Mouse (Mus musculus): Measurements from ENCODE around the gene Gm5129. TPM values are rescaled to one million over a fixed set of nuclear protein-coding genes. Genes with fewer than 3 reads are reported as not detected.
A peak's percentile ranks its signal among the peaks of the same experiment; 100 is the strongest.
"Not testable (repeated sequence)": the region's sequence is repeated elsewhere in the genome, so short reads cannot be mapped to it uniquely, and the experiment has no call there.

The Gm5129 gene
- polyA plus RNA-seq (2015; fragmentation: Nextera tagmentation; extraction: Ambion mirVana), result not detected in 2 replicates

GRCm38 (mm10) chr5:29735557-29736061 lies at the start of gene Gm5129, which contains the start of gene Dnajb6:
Gene Gm5129, minus strand, starts transcription at chr5:29735936.
Gene Dnajb6, plus strand, starts transcription at chr5:29735688.
- peak; percentile 95 for DNase-seq (ENCODE audit: low spot score)

GRCm38 (mm10) chr5:29784906-29785305 lies 49.2 kb upstream of the Gm5129 start:
- not testable (repeated sequence) for DNase-seq (ENCODE audit: low spot score)

- DNase-seq (ENCODE audit: low spot score), result no peak
These were observed 46.5 kb upstream of the Gm5129 start for GRCm38 (mm10) chr5:29782261-29782660.

- not testable (repeated sequence) for DNase-seq (ENCODE audit: low spot score)
These were observed 44.0 kb upstream of the Gm5129 start for GRCm38 (mm10) chr5:29779733-29780132.

- DNase-seq (ENCODE audit: low spot score), result no peak
These were observed 42.3 kb upstream of the Gm5129 start for GRCm38 (mm10) chr5:29778029-29778428.

- DNase-seq (ENCODE audit: low spot score), result no peak
These were observed 39.7 kb upstream of the Gm5129 start for GRCm38 (mm10) chr5:29775437-29775836.

- DNase-seq (ENCODE audit: low spot score), result no peak
These were observed 37.9 kb upstream of the Gm5129 start for GRCm38 (mm10) chr5:29773460-29774150.

GRCm38 (mm10) chr5:29772651-29773330 lies 37.1 kb upstream of the Gm5129 start:
- DNase-seq (ENCODE audit: low spot score), result no peak

GRCm38 (mm10) chr5:29772038-29772437 lies 36.3 kb upstream of the Gm5129 start:
- no peak for DNase-seq (ENCODE audit: low spot score)

GRCm38 (mm10) chr5:29770935-29771334 lies 35.2 kb upstream of the Gm5129 start:
- no peak for DNase-seq (ENCODE audit: low spot score)

GRCm38 (mm10) chr5:29759318-29759717 lies 23.6 kb upstream of the Gm5129 start:
- no peak for DNase-seq (ENCODE audit: low spot score)

GRCm38 (mm10) chr5:29752894-29753293 lies 17.2 kb upstream of the Gm5129 start:
- no peak for DNase-seq (ENCODE audit: low spot score)

GRCm38 (mm10) chr5:29751306-29751705 lies 15.6 kb upstream of the Gm5129 start:
- no peak for DNase-seq (ENCODE audit: low spot score)

- DNase-seq (ENCODE audit: low spot score), result no peak
These were observed 11.9 kb upstream of the Gm5129 start for GRCm38 (mm10) chr5:29747661-29748060.

GRCm38 (mm10) chr5:29741093-29741492 lies 5.4 kb upstream of the Gm5129 start:
- no peak for DNase-seq (ENCODE audit: low spot score)

GRCm38 (mm10) chr5:29740651-29741050 lies 4.9 kb upstream of the Gm5129 start:
- DNase-seq (ENCODE audit: low spot score), result no peak

GRCm38 (mm10) chr5:29738076-29738475 lies 2.3 kb upstream of the Gm5129 start:
- peak; percentile 4 for DNase-seq (ENCODE audit: low spot score)

GRCm38 (mm10) chr5:29737471-29737870 lies 1.7 kb upstream of the Gm5129 start:
- no peak for DNase-seq (ENCODE audit: low spot score)

- peak; percentile 4 for DNase-seq (ENCODE audit: low spot score)
These were observed 1.2 kb upstream of the Gm5129 start for GRCm38 (mm10) chr5:29736942-29737341.

GRCm38 (mm10) chr5:29736073-29736900 lies 551 bp upstream of the Gm5129 start:
- no peak for DNase-seq (ENCODE audit: low spot score)

- DNase-seq (ENCODE audit: low spot score), result no peak
These were observed 765 bp downstream of the Gm5129 start for GRCm38 (mm10) chr5:29734831-29735510.
